Comparison of ENCODE assay signal across 24 mouse cellular contexts in genomic region chr12:25335069-25335468, GRCm38 (mm10).
DNase-seq lines count a peak whose midpoint lies in the region; ATAC-seq and TF ChIP-seq lines count a peak whose summit lies in the region.
"Had no signal": no experiment of that assay in that cellular context is flagged by ENCODE, and none has a peak within 500 bp of the region (broad histone marks: within the 10 kb centered on the region; RNA-seq: fewer than 3 reads in every experiment).

No protein-coding gene starts in this region.

- no peak for TF ChIP-seq CTCF in liver, postnatal 0 days (IDR thresholded peaks at IDR 0.05; ENCODE audit: low read depth)

- TF ChIP-seq EP300 in liver, postnatal 0 days (IDR thresholded peaks at IDR 0.05; ENCODE audit: low read depth): no peak

- H3K27ac ChIP-seq in liver, postnatal 0 days (ENCODE audit: low read depth): peak overlapping the region; percentile 7; the same call in 1 of the 2 replicates
- no peak overlapping the region for H3K27ac ChIP-seq in liver, embryonic 12.5 days
- H3K27ac ChIP-seq: heart, embryonic 15.5 days; hindbrain, embryonic 15.5 days; kidney, embryonic 15.5 days; liver, embryonic 15.5 days; neural tube, embryonic 12.5 days had no signal

- intact Hi-C loops in left cerebral cortex, postnatal 36 days (cut with DNase I): no loop called here

- no peaks in the 10 kb centered on the region for H3K27me3 ChIP-seq in liver, postnatal 0 days (ENCODE audit: insufficient read depth, low read length)
- H3K27me3 ChIP-seq in liver, embryonic 12.5 days (replicated peaks): no peaks in the 10 kb centered on the region
- H3K27me3 ChIP-seq: heart, embryonic 15.5 days; hindbrain, embryonic 15.5 days; kidney, embryonic 15.5 days; liver, embryonic 15.5 days; neural tube, embryonic 12.5 days had no signal

- no peak overlapping the region for H3K9ac ChIP-seq in liver, postnatal 0 days (replicated peaks)
- H3K9ac ChIP-seq in liver, embryonic 12.5 days: no peak overlapping the region
- H3K9ac ChIP-seq: heart, embryonic 15.5 days; hindbrain, embryonic 15.5 days; kidney, embryonic 15.5 days; liver, embryonic 15.5 days; neural tube, embryonic 12.5 days had no signal

- peaks cover 3% of the 10 kb centered on the region; the same call in 1 of the 2 replicates for H3K4me1 ChIP-seq in liver, postnatal 0 days (ENCODE audit: insufficient read depth)
- 0 out of 2 replicates have a peak, but pooled peaks cover under 1% of the 10 kb centered on the region for H3K4me1 ChIP-seq in liver, embryonic 12.5 days
- H3K4me1 ChIP-seq: hindbrain, embryonic 15.5 days; kidney, embryonic 15.5 days; liver, embryonic 15.5 days; neural tube, embryonic 12.5 days had no signal

- H3K9me3 ChIP-seq in liver, postnatal 0 days (ENCODE audit: low read length): no peaks in the 10 kb centered on the region
- no peaks in the 10 kb centered on the region for H3K9me3 ChIP-seq in liver, embryonic 12.5 days (replicated peaks)
- H3K9me3 ChIP-seq: heart, embryonic 15.5 days; hindbrain, embryonic 15.5 days; kidney, embryonic 15.5 days; liver, embryonic 15.5 days; megakaryocyte, embryonic 14.5 days; neural tube, embryonic 12.5 days had no signal

- H3K4me3 ChIP-seq in liver, postnatal 0 days (ENCODE audit: low read depth, low read length): no peak overlapping the region
- H3K4me3 ChIP-seq in liver, embryonic 12.5 days: no peak overlapping the region
- H3K4me3 ChIP-seq: heart, embryonic 15.5 days; hindbrain, embryonic 15.5 days; kidney, embryonic 15.5 days; liver, embryonic 15.5 days; megakaryocyte, embryonic 14.5 days; neural tube, embryonic 12.5 days had no signal

- no peak for ATAC-seq in liver, postnatal 0 days
- ATAC-seq in liver, embryonic 12.5 days: no peak
- 0 out of 2 replicates have a peak, but pooled peaks have one; percentile 12 for ATAC-seq in granulocyte monocyte progenitor cell, adult 5-6 weeks (replicated peaks; ENCODE audit: poor library complexity, severe bottlenecking)
- ATAC-seq in megakaryocyte progenitor cell, adult 5-6 weeks (replicated peaks; ENCODE audit: poor library complexity): no peak
- ATAC-seq: intestine, embryonic 16.5 days; midbrain, embryonic 16.5 days had no signal

- H3K4me2 ChIP-seq in liver, postnatal 0 days (ENCODE audit: low read depth, low read length): no peak overlapping the region
- H3K4me2 ChIP-seq in liver, embryonic 12.5 days: no peak overlapping the region
- H3K4me2 ChIP-seq: heart, embryonic 15.5 days; hindbrain, embryonic 15.5 days; kidney, embryonic 15.5 days; liver, embryonic 15.5 days; neural tube, embryonic 12.5 days had no signal

- WGBS in liver, postnatal 0 days (ENCODE audit: insufficient replicate concordance): 58% methylated on average over 5 of the region's 5 CpGs
- 59% methylated on average over 5 of the region's 5 CpGs for WGBS in liver, embryonic 12.5 days (ENCODE audit: insufficient replicate concordance)

- no peaks in the 10 kb centered on the region for H3K36me3 ChIP-seq in liver, postnatal 0 days (replicated peaks; ENCODE audit: insufficient read depth, low read length)
- no peaks in the 10 kb centered on the region for H3K36me3 ChIP-seq in liver, embryonic 12.5 days
- H3K36me3 ChIP-seq: heart, embryonic 15.5 days; hindbrain, embryonic 15.5 days; kidney, embryonic 15.5 days; liver, embryonic 15.5 days; neural tube, embryonic 12.5 days had no signal

- no peak for DNase-seq in liver, postnatal 0 days
- DNase-seq in CD4-positive, CD25-positive, alpha-beta regulatory T cell, adult 2 months (ENCODE audit: low read depth, low spot score): peak; percentile 30
- peak; percentile 33 for DNase-seq in naive thymus-derived CD4-positive, alpha-beta T cell, adult 2 months (ENCODE audit: low read depth)
- no peak for DNase-seq in kidney, postnatal 4 days
- DNase-seq in left cerebral cortex, postnatal 36 days (ENCODE audit: low spot score in 2 of 2): no peak
- DNase-seq: adrenal gland, postnatal 14 days; cerebellum, adult 11-12 months; cerebellum, postnatal 36 days; gastrocnemius, postnatal 10 days; heart, adult 18-20 months; heart, postnatal 4 days; right cerebral cortex, adult 18-20 months; thymus, postnatal 36 days had no signal

Comparison
In these comparisons a context has a peak if more than half of its experiments do, and no peak if none do; other contexts are left out.
1. DNase-seq: peak in CD4-positive, CD25-positive, alpha-beta regulatory T cell, adult 2 months (single experiment) and naive thymus-derived CD4-positive, alpha-beta T cell, adult 2 months (single experiment); none in liver, postnatal 0 days (single experiment), kidney, postnatal 4 days (0 of 2) and left cerebral cortex, postnatal 36 days (0 of 2).